Mouse (Mus musculus) brain, embryonic 14.5 days (tissue): Measurements from ENCODE around the gene Sdccag8. TPM values are rescaled to one million over a fixed set of nuclear protein-coding genes. Genes with fewer than 3 reads are reported as not detected.
A peak's percentile ranks its signal among the peaks of the same experiment; 100 is the strongest.

Experiments used
- DNase-seq: peaks from one replicate; pipeline ENCODE4 v3.0.0-alpha.2; 2011; ENCODE audit warnings: low read depth
- CTCF ChIP-seq: fragments of 200-500 bp; IDR thresholded peaks from 2 replicates; pipeline ENCODE4 v1.5.1; 2012; ENCODE audit warnings: inconsistent platforms, mild to moderate bottlenecking, moderate library complexity, borderline replicate concordance; ENCODE audit not compliant: insufficient read depth, insufficient read length; ENCODE audit errors: extremely low read depth
- POLR2A ChIP-seq: fragments of 200-500 bp; IDR thresholded peaks from 2 replicates; pipeline ENCODE4 v1.6.1; 2012; ENCODE audit warnings: mild to moderate bottlenecking, inconsistent platforms, borderline replicate concordance; ENCODE audit not compliant: poor library complexity, insufficient read depth, insufficient read length, severe bottlenecking; ENCODE audit errors: extremely low read depth
- polyA plus RNA-seq: library from polyadenylated mRNA; depleted of rRNA; stranded (reverse); fragments of >200 nt; gene quantifications from 2 replicates; pipeline ENCODE4 v1.2.3, GENCODE M21; 2012; rRNA removed

Gene Sdccag8
- polyA plus RNA-seq, 1 experiment = 11.2 TPM

DNA sequence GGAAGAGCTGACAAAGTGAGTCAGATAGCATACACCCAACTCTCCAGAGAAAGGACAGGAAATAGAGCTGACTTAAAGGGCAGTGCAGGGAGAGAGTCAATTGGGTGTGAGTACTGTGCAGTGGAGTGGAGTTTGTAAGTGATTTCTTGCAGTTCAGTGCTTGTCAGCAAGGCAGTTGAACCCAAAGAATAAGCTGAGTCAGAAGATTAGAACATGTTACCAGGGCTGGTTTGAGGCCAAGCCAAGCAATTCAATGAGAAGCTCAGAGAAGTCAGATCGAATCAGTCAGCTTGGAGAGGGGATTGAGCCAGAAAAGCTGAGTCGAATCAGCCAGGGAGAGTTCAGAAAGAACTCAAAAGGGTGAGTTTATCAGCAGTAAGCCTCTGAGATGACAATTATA, 247.3 kb downstream of the Sdccag8 start:
- DNase-seq = peak; percentile 31
- TF ChIP-seq POLR2A (no peak), CTCF (no peak)

- no peak for TF ChIP-seq POLR2A
- no peak for TF ChIP-seq CTCF
- no peak for DNase-seq
These were observed 251.3 kb downstream of the Sdccag8 start for GRCm38 (mm10) chr1:177065732-177066131.

DNA sequence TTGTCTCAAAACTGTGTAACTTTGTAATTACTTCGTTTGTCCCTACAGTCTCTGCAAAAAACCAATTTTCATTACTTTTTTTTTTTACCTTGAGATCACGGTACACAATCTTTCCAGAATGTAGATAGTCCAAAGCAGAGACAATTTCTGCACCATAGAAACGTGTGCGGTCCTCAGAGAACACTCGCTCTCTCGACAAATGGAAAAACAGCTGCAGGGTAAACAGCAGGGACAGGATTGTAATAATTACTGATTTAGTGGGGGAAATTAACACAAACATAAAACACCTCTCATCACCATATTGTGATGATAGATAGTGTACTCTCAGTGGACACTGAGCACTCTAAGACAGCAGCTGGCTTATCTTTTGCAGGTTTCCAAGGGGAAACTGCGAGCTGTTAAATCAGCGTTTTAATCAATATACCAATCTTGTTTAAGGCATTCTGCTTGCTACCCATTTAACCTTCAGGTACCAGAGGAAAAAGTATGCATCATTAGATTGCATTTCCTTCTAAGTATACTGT, 252.7 kb downstream of the Sdccag8 start:
- peak; percentile 25 for DNase-seq
- no peak for TF ChIP-seq CTCF
- no peak for TF ChIP-seq POLR2A

GRCm38 (mm10) chr1:177069161-177069560, 254.7 kb downstream of the Sdccag8 start:
- DNase-seq = no peak
- TF ChIP-seq CTCF = no peak
- TF ChIP-seq POLR2A = no peak

Other genes with a start within 250 kb of the Sdccag8 start
- 178 and 198 TPM in 2 replicates for gene Cep170, start 593 bp upstream of the Sdccag8 start, polyA plus RNA-seq